Mouse (Mus musculus): ENCODE results near the gene Nyx.

The Nyx gene

GRCm38 (mm10) chrX:13494892-13495703, 29.2 kb downstream of the Nyx start:
- DNase-seq: no peak

- no peak for DNase-seq
These were observed 34.4 kb downstream of the Nyx start for GRCm38 (mm10) chrX:13500284-13500683.

- DNase-seq: no peak
These were observed 37.0 kb downstream of the Nyx start for GRCm38 (mm10) chrX:13502862-13503375.

GRCm38 (mm10) chrX:13504389-13504788, 38.5 kb downstream of the Nyx start:
- no peak for DNase-seq

GRCm38 (mm10) chrX:13506376-13506775, 40.5 kb downstream of the Nyx start:
- no peak for DNase-seq

- no peak for DNase-seq
These were observed 47.2 kb downstream of the Nyx start for GRCm38 (mm10) chrX:13513127-13513526.

- DNase-seq: no peak
These were observed 48.0 kb downstream of the Nyx start for GRCm38 (mm10) chrX:13513864-13514263.

- no peak for DNase-seq
These were observed 50.5 kb downstream of the Nyx start for GRCm38 (mm10) chrX:13516451-13516850.

GRCm38 (mm10) chrX:13518019-13518418, 52.1 kb downstream of the Nyx start:
- DNase-seq: no peak

- no peak for DNase-seq
These were observed 53.0 kb downstream of the Nyx start for GRCm38 (mm10) chrX:13518781-13519407.

- DNase-seq: no peak
These were observed 53.5 kb downstream of the Nyx start for GRCm38 (mm10) chrX:13519408-13519783.

- peak; percentile 59 for DNase-seq
These were observed 54.7 kb downstream of the Nyx start for GRCm38 (mm10) chrX:13520566-13520965.

- no peak for DNase-seq
These were observed 55.4 kb downstream of the Nyx start for GRCm38 (mm10) chrX:13521288-13521687.

All from cerebellum, adult 9-11 months (tissue).